Mouse (Mus musculus): Measurements from ENCODE around the gene BC051019. TPM values are rescaled to one million over a fixed set of nuclear protein-coding genes. Genes with fewer than 3 reads are reported as not detected.
A peak's percentile ranks its signal among the peaks of the same experiment; 100 is the strongest.

Gene BC051019
- total RNA-seq (2021) = not detected

DNA sequence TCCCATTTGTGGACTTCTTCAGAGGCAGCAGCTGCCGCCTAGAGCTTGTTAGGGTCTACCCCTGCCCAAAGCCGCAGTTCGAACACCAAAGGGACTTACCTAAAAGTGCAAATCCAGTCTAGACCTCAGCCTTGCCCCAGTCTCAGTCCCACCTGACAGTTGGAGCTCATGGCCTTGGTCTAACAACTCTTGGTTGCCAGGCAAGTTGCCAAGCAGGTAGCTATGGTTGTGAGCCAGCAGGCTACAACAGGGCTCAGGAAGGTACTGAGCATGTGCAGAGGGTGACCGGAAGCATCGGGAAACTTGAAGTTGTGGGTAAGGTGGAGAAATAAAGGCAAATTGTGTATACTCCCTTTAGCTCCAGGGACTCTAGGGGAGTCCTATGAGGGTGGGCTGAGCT is at the start of gene BC051019:
Gene BC051019, minus strand, starts transcription at position 154 of the 400 bp plus-strand sequence.
- no peak for DNase-seq (ENCODE audit: extremely low spot score in 1 of 2, low spot score in 2 of 2)
- intact Hi-C loops (cut with DNase I) = no loop called here

DNA sequence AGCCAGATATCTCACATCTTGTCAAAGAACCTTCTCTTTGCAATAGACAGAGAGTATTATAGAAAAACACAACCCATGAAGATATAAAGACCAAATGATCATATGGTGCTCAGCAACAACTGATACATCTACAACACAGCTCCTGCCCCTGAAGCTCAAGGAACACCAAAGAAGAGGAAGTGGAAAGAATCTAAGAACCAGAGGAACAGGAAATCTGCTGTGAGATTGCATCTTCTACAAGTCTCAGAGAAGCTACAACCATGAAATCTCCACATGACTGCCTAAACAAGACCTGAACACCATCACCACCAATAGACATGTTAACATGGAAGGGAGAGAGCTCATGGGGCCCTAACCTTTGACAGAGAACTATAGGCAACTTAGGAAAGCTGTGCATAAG is 48.6 kb upstream of the BC051019 start:
- intact Hi-C loops (cut with DNase I) = no loop called here
- no peak for DNase-seq (ENCODE audit: extremely low spot score in 1 of 2, low spot score in 2 of 2)

DNA sequence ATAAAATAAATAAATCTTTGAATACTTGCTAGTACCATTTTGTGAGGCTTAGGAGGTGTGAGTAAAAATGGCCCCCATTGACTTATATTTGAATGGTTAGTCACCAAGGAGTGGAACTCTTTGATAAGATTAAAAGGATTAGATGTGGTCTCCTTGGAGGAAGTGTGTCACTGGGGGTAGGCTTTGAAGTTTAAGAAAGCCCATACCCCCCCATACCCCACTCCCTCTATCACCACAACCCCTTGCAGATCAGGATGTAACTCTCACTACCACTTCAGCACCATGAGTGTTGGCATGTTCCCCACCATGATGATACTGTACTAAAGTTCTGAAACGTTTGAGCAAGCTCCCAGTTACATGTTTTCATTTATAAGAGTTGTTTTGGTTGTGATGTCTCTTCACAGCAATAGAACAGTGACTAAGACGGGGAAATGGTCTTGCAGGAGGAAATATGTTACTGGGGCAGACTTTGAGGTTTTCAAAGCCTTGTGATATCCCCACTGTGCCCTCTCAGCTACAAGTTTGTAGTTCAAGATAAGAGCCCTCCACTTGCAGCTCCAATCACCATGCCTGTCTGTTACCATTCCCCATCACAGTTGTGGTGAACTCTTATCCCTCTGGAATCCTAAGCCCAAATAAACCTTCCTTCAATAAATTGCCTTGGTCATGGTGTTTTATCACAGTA is 45.2 kb upstream of the BC051019 start:
- no peak for DNase-seq (ENCODE audit: extremely low spot score in 1 of 2, low spot score in 2 of 2)
- intact Hi-C loops (cut with DNase I) = no loop called here

DNA sequence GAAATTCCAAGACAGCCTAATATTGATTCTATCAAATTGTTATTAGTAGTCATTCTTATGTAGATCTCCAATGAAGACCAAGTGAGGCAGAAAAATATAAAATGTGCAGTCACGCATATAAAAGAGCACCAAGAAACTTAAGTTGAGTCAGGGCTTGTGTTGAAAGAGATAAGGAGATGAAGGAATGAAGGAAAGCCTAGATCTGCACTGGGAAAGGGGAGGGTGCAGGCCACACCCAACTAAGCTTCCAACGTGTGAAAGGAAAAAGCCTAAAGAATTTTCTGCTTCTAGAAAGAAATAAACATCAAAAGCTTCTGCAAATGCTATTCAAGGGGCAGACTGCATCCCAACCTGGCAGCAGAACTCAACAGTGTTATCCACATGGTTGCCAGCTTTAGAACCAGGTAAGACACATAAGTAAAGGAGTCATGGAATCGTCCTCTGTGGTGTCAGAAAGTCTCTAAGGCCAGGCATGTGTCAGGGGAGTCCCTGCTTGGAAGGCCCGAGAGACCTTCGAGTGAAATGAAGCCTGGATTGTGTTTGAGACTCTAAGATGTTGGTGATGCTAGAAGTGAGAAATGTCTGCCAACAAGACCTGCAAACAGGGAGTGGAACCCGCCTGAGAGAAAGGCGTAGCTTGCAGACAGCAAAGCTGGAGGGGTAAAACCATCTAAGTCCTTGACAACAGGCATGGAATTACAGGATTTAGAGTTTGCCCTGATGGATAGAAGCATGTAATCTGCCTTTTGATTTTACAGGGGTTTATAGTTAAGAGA is 44.1 kb upstream of the BC051019 start:
- DNase-seq (ENCODE audit: extremely low spot score in 1 of 2, low spot score in 2 of 2) = no peak
- intact Hi-C loops (cut with DNase I) = no loop called here

DNA sequence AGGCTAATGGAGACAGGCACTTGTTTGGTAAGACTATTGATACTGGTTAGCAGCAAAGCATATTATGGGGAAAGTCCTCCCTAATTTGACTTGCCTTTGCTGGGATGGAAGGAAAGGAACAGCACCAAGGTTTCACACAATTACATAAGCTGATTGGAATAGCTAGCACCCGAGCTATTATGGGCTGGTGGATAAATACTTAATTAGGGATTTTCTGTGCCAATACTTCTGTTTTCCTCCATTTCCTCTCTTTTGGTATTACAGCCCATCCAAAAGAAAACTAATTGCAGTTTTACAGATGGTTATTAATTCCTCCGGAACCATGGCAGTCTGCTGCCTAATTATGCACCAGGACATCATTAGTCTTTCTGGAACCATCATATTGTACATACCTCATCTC is 40.4 kb upstream of the BC051019 start:
- intact Hi-C loops (cut with DNase I) = no loop called here
- DNase-seq (ENCODE audit: extremely low spot score in 1 of 2, low spot score in 2 of 2) = no peak

DNA sequence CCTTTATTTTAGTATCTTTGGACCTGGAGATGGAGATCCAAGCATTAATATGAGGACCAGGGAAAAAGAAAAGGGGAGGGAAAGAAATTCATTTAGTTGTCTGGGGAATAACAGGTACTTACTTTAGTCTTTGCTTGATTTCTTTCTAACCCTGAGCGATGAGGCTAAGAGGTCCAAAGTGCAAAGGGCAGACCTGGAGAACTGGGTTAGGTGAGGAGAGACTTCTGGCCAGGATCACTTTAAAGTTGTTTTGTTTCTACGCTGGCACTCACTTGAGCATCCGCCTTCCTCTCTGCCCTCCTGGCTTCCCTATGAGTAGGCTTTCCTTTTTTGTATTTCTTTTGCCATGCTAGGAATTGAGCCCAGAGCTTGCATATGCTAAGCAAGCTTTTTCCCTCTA is 32.6 kb upstream of the BC051019 start:
- intact Hi-C loops (cut with DNase I) = no loop called here
- DNase-seq (ENCODE audit: extremely low spot score in 1 of 2, low spot score in 2 of 2) = no peak

DNA sequence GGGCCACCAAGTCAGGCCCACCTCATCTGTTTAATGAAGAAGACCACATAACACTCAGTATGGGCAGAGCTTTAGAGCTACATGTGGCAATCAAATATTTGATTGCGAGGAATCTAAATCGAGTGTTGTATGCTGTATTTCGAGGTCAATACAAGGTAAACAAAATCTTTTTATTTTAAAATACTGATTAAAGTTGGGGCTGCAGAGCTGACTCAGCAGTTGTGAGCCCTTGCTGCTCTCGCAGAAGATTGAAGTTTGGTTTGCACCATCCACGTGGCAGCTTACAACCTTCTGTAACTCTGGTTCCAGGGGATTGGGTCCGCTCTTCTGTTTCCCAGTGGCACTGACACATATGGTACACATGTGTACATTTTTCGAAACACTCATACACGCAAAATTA is 30.4 kb upstream of the BC051019 start:
- no peak for DNase-seq (ENCODE audit: extremely low spot score in 1 of 2, low spot score in 2 of 2)
- intact Hi-C loops (cut with DNase I) = no loop called here

DNA sequence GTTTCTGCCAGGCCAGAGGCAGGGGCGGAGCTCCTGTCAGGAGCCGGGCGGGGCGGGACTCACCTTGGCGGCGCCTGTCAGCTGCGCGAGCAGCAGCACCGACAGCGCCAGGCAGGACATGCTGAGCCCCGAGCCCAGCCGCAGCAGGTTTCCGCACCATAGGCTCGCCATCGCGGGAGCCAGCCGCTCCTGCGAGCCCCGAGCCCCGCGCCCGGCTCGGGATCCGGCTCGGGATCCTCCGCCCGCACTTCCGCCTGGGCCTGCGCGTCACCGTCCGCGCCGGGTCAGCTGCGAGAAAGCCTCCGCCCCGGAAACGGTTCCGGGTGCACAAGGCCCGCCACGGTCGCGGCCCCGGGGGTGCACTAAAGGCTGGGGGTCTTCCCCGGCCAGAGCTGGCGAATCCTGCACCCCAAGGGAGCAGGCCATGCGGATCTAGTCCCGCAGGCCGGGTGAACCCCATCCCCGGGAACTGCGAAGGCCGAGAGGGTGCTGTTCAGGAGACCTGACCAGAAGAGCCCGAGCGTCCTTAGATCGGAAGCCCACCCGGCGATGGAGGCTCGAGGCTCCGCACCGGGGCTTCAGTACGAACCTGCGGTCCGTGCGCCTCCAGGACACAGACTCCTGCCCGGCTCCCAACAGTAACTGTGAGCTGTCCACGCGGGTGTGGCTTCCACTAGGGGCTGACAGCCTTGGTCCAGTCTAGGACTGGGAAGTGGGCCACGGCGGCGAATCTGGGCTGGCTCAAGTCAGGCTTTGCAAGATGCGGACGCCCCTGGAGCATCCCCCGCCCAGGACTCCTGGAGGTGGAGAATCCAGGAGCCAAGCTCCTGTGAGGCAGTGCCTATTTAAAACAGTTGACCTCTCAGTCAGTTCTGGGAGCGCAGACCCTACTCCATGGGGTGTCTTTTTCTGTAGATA is 28.6 kb upstream of the BC051019 start, which contains the start of gene Tmem9b:
Gene Tmem9b, minus strand, starts transcription at position 868 of the 918 bp plus-strand sequence.
- peak; percentile 65 to 91 for DNase-seq (ENCODE audit: extremely low spot score in 1 of 2, low spot score in 2 of 2)
- intact Hi-C loops (cut with DNase I) = no loop called here

DNA sequence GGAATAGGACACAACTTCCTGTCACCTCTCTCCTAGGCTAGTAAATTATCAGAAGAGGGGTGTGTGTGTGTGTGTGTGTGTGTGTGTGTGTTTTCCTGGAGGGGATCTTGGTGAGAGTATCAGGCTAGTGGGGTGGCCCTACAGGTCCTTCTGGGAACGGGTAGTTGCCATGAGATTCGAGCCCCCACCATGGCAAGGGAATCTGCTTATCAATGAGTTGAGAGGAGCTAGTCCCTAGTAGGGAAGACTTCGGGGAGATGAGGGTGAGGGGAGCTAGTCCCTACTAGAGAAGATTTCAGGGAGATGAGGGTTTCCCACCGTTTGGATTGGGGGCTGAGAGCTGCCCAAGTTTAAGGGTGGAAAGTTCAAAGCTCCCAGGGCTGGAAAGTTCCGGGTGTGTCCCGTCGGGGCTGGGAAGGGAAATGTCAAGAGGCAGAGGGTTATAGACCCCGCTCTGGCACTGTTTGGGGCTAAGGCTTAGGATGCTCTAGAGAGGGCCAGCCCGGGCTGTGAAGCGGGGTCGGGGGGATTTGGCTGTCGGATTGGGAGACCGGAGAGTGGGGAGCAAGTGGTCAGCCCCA is 27.9 kb upstream of the BC051019 start:
- intact Hi-C loops (cut with DNase I) = no loop called here
- no peak for DNase-seq (ENCODE audit: extremely low spot score in 1 of 2, low spot score in 2 of 2)

DNA sequence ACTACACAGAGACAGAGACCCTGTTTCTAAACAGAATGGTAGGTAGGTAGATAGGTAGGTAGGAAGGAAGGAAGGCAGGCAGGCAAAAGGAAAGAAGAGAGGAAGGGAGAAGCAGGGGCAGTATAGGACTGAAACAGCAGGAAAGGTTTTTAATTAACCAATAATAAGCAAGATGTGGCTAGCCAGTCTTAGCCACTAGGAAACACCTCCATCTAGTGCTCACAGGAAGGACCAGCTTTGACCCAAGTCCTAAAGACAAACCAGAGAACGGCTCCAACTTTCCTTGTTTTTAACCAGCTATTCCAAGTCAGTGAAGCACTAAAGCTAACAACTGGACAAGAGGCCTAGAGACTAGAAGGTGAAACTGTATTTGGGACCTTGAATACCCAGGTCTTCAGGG is 24.1 kb upstream of the BC051019 start:
- intact Hi-C loops (cut with DNase I) = no loop called here
- no peak for DNase-seq (ENCODE audit: extremely low spot score in 1 of 2, low spot score in 2 of 2)

DNA sequence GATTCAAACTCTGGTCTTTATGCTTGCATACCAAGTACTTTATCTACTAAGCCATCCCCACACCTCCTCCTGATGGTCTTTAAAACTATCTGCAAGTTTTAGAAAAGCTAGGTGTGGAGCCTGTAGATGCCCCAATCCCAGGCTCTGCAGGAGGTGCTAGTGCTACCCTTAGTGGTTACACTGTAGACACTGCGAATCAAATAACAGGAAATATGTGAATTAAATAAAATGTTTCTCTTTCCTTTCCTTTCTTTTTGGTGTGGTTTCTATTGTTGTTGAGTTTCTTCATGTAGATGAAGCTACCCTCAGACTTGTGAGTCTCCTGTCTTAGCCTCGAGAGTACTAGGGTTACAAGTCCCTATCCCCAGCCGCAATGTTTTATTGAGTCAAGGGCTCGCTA is 18.1 kb upstream of the BC051019 start:
- intact Hi-C loops (cut with DNase I) = no loop called here
- DNase-seq (ENCODE audit: extremely low spot score in 1 of 2, low spot score in 2 of 2) = no peak

DNA sequence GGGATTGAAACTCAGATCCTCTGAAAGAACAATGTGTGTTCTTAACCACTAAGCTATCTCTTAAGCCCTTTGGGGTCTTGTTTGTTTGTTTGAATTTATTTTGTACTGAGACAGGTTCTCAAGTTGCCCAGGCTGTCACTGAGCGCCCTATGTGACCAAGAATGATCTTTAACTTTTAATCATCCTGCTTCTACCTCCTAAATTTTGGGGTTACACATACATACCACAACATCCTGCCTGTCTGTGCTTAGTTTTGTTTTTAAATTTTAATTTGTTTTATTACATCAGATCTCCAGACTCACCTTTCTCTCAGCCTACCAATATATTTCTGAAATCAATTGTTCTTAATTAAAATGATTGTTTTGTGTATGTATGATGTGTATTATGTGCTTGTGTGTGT is 17.4 kb upstream of the BC051019 start:
- no peak for DNase-seq (ENCODE audit: extremely low spot score in 1 of 2, low spot score in 2 of 2)
- intact Hi-C loops (cut with DNase I) = no loop called here

DNA sequence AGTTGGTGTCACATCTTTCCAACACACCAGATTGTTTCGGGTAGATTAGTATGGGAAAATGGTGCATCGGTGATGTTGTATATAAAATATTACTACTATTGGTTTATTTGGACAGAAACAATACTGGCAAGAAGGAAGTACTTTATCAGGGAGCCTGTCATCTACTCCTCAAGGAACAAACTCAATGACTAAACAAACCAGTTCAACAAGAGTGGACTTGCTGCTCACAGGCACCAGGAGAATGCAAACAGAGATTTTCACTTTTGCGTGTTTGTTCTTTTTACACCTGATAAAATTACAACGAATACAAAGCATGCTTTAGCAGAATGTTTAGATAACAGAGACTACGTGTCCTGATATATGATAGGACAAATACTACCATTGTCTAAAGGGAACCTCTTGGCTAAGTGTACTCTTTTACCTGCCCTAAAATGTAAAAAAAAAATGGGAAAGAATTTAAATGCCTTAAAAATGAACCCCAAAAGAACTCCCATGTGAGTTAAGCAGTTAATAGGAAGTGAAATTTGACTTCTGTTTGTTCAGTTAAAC is 16.2 kb upstream of the BC051019 start:
- DNase-seq (ENCODE audit: extremely low spot score in 1 of 2, low spot score in 2 of 2) = no peak

DNA sequence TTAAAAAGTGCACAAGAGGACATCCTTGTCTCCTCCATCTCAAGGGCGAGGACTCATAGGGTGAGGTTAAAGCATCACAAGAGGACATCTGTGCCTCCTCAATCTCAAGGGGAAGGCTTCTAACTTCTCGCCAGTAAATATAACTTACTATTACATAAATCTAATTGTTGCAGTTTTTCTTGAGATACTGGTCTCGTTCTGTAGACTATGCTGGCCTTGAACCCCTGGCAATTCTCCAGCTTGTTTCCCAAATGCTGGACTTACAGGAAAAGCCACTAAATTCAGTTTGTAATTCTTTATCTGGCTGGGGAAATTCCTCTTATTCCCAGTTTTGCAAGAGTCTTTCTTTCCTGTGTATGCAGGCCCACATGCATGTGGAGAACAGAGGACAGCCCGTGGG is 11.2 kb upstream of the BC051019 start:
- intact Hi-C loops (cut with DNase I) = no loop called here
- no peak for DNase-seq (ENCODE audit: extremely low spot score in 1 of 2, low spot score in 2 of 2)

More for the DNA sequence above, 16.2 kb upstream of the BC051019 start:
- intact Hi-C loops (cut with DNase I) = no loop called here

DNA sequence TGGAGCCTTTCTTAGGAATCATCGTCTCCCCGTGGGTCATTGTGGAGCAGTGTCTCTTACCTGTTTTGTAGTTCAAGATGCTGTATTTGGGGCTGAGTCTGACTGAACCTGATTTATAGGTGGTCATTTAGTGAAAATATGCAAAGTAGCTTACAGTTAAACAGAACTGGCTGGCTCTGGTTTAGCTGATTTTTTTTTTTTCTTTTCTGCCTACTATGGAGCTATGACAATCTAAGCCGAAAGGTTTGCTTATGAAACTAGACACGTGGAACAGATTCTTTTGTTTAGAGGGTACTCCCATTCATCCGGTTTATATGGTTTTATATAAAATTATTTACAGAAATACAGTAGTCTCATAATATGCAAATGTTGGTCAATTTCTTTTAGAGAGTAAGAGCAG is 8.0 kb upstream of the BC051019 start, which contains the start of gene Ascl3:
Gene Ascl3, minus strand, starts transcription at position 101 of the 400 bp plus-strand sequence.
- intact Hi-C loops (cut with DNase I) = no loop called here
- DNase-seq (ENCODE audit: extremely low spot score in 1 of 2, low spot score in 2 of 2) = no peak

DNA sequence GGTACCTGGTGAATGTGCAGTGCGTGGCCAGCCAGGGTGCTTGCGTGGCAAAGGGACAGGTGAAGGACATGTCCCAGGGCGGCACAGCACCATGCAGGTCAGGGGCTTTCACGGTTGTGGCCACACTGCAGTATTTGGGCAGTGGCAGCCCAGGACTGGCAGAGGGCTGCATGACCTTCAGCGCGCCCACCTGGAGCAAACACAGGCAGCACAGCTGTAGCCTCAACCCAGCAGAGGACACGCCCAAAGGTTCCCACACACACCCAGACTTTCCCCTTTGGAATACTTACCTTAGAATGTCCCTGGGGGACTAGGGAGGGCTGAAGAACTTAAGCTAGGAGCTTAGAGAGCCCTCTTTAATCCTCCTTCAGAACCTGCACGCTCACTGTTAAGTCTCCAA is 536 bp downstream of the BC051019 start:
- intact Hi-C loops (cut with DNase I) = no loop called here

DNA sequence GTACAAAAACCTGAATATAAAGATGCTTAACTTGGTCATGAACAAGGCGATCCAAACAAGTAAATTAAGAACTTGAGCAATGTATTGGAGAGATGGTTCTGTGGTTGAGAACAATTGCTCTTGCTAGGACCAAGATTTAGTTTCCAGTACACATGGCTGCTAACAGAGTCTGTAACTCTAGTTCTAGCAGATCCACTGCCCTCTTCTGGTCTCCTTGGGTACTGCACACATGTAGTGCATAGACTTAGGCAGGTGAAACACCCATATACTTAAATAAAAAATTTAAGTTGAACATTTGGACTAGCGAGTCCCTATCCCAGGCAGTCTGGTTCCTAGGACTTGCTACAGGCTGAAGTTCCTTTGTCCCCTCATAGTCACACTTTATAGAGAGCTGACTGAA is 1.0 kb downstream of the BC051019 start:
- no peak for DNase-seq (ENCODE audit: extremely low spot score in 1 of 2, low spot score in 2 of 2)

More for the DNA sequence above, 536 bp downstream of the BC051019 start:
- no peak for DNase-seq (ENCODE audit: extremely low spot score in 1 of 2, low spot score in 2 of 2)

DNA sequence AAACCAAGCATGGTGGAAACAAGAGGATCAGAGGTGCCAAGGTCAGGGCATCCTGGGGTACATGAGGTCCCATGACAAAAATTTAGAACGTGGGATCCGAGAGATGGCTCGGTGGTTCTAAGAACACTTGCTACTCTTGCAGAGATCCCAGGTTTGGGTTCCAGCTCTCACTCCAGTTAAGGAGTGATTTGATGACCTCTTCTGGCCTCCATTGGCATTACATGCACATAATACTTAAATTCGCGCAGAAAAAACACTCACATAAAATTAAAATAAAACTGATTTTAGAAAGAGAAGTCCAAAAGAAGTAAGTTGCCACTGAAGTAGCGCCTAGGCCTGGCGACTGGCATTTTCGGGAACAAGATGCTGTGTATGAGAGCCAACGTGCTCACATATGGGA is 4.4 kb downstream of the BC051019 start:
- intact Hi-C loops (cut with DNase I) = loop anchor here (2.0 kb wide), 1 partner anchor 192 kb away; no protein-coding TSS in a partner anchor
- DNase-seq (ENCODE audit: extremely low spot score in 1 of 2, low spot score in 2 of 2) = peak; percentile 42 to 49

More for the DNA sequence above, 1.0 kb downstream of the BC051019 start:
- intact Hi-C loops (cut with DNase I) = no loop called here

Data from left cerebral cortex, postnatal 10 days (tissue).